Mouse (Mus musculus) adrenal gland, postnatal 25 days (tissue): Measurements from ENCODE around the gene Specc1. TPM values are rescaled to one million over a fixed set of nuclear protein-coding genes. Genes with fewer than 3 reads are reported as not detected.

Experiments used
- DNase-seq: peaks from one replicate; pipeline ENCODE4 v3.0.0; 2021; ENCODE audit warnings: mixed read lengths
- total RNA-seq: library from RNA; stranded (reverse); gene quantifications from 2 replicates; pipeline ENCODE4 v1.2.3, GENCODE M21; 2021

The Specc1 gene
- total RNA-seq, 1 experiment from 2014 or later = 9.7 TPM

DNA sequence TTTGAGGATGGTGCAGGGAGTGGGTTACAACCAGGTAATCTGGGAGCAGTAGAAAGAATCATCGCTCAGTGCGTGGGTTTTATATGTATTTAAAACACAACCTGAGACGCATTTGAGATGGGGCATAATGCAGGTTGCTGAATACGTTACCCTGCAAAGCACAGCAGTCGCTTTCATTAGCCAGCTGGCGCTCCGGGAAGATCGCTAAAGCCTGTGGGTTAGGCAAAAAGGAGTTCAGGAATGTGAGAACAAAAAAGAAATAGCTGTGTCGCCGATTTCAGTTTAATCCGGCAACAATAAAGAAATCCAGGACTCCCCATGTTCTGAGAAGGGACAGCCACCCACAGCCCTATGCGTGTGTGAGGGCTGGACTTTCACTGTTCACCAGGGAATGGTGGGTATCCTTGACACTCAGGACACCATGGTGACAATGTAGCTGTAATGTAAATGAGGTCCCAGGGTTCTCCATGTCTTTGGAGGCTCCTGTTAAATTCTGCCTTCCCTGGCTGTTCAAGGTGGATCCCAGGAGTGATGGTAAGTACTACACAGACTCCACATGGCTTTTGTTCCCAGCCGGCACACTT, 58.6 kb downstream of the Specc1 start:
- no peak for DNase-seq

DNA sequence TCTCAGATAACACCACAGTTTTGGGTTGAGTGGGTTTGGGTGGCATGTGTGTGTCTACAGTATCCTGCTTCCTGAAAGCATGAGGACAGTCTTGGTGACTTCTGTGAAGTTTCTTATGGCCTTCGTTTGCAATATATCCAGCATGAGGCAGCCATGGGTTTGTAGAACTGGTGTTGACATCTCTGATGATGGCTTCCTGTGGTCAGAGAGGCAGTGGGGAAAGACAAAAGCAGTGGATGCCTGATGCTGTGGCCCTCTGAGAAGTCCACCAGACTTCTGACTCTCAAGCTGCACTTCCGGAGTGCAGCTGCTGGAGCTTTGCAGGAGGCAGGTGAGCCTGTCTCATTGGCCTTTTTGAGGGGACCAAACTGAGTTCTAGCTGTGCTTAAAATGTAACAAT, 60.4 kb downstream of the Specc1 start:
- no peak for DNase-seq

DNA sequence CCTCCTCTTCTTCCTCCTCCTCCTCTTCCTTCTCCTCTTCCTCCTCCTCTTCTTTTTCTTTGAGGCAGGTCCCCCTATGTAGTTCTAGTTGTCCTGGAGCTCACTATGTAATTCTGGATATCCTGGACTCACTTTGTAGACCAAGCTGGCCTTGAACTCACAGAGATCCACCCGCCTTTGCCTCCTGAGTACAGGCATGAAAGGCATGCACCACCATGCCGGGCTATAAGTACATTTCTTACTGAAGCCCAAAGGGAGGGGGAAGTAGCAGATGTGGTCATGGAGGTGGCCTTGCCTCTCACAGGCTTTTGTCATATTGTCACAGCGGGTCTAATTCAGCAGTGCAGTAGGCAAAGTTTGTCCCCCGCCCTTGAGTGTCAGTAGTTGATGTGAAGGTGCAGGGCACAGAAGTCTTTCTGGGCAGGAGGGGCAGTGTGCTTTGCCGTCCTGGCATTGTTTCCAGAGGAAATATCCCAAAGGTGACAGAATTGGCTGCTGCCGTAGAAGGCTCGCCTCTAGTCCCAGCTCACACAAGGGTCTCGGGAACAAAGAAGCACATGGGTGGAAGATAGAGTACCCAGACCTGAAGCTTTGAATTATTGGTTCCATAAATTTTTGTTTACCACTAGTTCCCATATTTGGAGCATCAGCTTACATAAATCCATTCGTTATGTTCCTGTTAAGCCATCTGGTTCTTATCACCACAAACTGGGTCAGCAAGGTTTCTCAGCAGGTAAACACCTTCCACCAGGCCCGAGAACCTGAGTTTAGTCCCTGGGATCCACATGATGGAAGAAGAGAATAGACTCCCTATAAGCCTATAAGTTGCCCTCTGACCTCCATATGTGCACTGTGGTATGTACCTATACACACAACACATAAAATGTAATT, 62.0 kb downstream of the Specc1 start:
- no peak for DNase-seq

DNA sequence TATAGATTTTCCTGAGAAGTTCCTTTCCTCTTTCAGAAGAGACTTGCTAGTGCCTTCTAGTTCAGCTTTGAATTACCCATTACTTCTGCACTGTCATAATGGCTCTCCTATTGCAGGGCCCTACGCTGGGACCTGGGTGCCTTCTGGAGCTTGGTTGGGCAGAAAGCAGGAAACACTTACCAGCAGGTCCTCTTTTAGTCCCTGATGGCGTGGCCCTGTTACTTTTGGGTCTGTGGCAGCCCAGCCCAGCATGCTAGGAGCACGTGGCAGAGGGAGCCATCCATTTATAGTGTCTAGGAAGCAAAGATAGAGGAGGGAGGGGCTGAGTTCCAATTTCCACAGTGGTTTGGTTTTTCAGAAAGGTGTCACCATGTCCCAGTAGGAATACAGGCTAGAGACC, 63.3 kb downstream of the Specc1 start:
- no peak for DNase-seq

DNA sequence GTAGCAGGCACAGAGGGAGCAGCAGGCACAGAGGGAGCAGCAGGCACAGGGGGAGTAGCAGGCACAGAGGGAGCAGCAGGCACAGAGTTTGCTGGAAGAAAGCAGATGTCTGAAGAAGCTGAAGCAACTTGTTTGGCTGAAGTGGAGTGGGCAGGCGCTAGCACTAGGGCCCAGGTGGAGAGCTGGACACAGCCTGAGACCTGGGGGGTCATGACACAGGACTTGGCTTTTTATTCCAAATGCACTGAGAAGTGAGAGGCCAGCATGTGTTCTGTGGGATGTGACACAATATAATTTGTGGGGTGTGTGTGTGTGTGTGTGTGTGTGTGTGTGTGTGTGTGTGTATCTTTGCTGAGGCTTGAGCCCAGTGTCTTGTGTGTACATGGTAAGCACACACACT, 64.3 kb downstream of the Specc1 start:
- DNase-seq = no peak

DNA sequence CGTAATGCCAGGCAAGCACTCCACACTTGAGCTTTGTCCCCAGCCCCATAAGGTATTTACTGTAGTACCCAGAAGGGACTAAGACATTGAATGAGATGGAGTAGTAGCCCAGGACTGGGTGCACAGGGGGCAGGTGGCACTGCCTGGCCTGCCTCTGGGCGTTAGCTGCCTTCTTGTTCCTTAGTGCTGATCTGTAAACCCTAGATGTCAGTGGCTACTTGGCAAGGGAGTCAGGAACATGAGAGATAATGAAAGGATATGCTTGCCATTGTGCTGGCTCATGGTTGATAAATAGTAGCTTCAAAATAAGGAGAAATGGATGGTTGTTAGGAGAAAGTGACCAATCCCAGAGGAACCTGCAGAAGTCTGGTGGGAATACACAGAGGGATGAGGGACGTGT, 65.5 kb downstream of the Specc1 start:
- DNase-seq = no peak

DNA sequence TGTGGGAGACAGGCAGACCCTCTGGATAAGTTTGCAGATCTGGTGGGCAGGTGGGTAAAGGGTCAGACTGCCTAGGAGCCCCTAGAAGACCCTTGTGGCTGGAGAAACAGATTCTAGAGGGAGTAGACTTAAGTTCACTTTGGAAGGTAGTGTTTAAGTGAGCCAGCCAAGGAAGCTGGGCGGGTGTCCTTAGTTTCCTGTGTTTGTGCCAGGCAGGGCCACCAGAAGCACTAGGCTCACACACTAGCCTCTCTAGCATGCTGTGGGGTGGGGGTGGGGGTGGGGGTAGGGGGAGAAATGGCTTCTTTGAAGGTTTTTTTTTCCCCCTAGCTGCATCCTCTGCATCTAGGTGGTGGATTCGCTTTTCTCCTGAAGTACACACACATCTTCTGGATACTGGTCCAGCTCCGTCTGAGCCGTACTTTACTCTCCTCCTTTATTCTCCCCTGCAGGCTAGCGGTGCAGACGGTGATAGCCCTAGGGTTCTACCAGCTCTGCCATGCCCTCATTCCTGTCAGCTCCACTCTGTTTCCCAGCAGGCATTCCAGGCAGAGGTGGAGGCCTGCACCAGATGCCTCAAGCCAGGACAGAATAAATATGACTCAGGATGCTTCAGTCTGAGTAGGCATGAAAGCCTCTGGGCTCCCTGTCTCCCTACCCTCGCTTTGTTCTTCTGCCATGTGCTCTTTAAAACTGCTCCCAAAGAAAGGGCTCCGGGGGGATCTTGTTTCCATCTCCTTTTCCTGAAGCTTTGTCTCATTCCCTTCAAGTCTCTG, 66.3 kb downstream of the Specc1 start:
- DNase-seq = no peak

DNA sequence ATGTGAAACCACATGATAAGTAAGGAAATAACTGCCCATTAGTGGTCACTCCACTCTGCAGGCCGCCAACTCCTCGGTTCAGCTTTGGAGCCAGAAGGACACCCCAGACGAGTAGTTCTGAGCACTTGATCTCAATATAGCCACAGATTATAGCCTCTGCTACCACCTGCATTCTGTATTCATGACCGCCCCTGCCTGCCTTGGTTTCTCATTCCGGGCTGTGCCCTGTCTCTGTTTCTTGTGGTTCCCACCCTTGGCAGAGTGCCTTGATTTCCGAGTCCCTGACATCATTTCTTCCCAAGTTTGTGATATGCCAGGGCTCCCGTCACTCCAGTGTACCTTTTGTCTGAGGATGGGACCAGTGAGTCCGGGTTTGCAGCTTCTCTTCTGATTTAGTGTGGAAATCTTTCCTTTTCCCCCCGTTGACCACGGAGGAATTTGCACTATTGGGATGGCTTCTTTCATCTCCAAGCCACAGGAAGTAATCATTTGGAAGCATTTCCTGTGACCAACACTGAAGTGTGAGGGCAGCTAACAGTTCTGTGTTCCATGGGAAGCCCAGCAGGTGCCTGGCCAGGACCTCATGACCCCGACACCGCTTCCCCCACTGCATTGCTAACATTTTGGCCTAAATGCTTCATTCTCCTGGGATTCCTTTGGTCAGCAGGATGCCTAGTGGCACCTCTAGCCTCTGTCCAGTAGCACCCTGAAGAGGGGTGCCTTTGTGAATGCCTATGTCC, 67.1 kb downstream of the Specc1 start:
- no peak for DNase-seq

DNA sequence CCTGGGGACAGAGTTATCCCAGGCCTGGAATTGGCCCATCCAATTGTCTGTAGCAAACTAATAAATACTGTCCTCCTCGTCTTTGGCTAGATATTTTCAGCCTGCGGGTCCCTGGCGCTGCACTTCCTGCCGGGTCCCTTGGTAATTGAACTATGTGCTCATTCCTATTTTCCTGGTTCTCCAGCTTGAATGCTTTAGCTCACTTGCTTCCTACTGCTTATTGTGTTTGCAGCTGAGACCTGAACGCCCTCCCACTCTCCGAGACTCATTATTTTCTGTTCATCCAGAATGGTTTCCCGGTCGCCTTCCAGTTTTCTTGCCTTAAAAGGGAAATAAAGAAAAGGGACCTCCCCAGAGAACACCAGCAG, 67.7 kb downstream of the Specc1 start:
- no peak for DNase-seq

DNA sequence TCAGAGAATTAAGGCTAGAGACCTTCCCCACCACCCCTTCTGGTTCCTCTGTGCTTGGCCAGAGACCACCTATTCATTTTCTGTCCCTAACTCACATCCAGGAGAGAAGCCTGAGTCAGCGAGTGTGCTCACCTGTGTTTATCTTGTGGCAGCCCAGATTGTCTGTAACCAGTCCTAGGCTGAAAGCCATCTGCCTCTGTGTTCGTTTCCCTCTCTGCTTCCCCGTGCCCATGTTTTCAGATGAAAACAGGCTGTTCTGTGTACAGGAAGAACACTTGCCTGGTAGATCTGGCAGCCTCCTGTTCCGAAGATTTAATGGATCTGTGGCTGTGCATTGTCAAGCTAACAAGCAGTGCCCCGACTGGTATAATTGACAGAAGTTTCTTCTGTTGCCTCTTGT, 68.4 kb downstream of the Specc1 start:
- no peak for DNase-seq

DNA sequence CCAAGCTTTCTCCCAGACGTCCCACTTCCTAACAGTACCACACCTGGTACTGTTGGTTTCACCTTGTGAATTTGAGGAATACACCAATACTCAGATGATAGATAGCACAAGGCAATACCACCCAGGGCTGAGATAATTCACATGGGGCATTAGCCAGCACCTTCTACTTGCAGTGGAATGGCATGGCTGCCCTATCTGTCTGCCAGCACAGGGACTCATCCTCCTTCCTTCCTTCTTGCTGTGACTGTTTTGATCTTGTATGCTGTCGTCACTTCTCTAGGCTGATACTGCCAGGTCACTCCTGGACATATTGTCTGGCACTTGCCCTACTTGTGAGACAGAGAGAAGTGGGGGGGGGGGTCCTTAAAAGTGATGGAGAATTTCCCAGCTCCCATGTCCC, 69.2 kb downstream of the Specc1 start:
- no peak for DNase-seq

DNA sequence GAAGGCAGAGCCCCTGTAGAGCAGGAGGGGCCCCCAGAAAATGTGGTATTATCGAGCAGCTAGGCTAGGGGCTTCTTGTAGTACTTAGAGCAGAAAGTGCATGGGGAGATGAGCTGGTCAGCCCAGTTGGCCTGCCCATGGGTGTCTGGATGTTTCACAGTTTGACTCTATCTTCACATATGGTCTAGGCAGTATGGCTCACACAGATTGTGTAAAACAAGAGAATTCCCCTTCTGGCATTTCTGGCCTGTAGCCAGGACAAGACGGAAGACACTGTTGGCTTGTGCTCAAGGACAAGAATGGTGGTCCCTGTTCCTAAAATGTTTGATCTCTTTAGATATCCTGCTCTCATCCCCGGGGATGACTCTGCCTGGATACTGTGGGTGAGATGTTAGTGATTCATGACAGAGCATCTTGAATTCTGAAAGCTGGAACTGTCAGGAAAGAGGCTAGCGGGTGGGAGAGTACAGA, 69.8 kb downstream of the Specc1 start:
- DNase-seq = no peak

DNA sequence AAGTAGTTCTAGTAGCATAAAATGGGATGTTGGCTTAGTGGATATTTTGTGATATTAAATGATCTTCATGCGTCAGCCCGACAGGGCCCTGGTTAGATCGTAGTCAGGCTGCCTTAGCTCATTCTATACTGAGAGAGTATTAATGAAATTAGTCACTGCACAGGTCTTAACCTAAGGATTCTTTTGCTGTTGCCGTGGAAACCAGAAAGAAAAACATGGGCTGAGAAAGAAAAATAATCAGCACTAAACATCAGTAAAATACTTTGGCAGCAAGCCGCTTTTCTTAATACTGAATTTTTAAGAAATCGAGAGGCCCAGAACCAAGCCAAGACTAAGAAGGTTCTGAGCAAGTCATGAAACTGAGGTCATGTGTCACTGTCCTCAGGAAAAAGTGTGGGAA, 70.7 kb downstream of the Specc1 start:
- DNase-seq = no peak

DNA sequence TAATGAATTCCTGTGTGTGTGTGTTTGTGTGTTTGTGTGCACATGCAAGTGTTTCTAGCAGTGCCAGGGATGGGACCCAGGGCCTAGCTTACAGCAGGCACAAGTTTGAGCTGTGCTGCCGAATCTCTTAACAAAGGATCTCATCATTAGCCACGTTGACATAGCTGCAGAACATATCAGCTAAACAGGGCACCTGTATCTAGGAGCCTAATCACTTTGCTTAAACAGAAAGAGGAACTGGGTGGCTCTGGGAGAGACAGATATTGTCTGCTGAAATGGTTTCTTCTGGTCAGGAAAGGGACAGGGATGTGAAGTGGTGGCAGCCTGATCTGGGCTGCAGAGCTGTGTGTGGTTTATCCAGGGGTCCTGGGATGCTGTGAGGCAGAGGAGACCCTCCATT, 71.1 kb downstream of the Specc1 start:
- no peak for DNase-seq

DNA sequence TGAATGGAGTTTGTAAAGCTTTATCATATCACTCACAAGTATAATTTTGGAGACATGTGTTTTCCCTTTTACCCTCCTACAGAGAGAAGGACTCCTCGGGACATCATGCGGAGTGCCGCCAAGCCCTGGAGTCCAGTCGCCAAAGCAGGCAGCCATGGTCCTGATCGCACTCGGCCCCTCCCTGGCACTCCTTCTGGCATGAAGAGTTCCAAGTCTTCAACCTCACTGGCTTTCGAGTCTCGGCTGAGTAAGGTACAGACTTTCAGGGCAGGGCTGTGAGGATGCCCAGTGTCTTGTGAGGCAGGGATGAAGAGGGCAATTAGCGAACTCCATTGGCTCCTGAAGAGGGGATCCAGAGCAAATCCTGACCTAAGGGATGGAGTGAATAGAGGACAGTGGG, 72.6 kb downstream of the Specc1 start:
- DNase-seq = no peak

DNA sequence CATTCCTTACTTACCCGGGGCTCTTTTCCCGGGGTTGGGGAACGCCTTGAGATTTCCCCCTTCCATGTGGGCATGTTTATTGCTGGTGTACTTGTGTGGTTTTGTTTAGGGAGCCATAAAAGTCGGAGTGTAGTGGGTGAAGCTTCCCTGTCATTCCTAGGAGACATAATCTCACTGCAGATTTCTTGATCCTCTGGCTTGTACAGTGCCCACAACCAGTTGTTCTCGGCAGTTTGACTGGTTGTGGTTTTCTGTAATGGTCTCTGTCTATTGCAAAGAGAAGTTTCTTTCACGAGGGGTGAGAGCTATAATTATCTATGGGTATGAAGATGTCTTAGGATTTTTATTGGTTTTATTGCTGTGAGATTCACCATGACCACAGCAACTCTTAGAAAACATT, 78.0 kb downstream of the Specc1 start:
- DNase-seq = no peak

DNA sequence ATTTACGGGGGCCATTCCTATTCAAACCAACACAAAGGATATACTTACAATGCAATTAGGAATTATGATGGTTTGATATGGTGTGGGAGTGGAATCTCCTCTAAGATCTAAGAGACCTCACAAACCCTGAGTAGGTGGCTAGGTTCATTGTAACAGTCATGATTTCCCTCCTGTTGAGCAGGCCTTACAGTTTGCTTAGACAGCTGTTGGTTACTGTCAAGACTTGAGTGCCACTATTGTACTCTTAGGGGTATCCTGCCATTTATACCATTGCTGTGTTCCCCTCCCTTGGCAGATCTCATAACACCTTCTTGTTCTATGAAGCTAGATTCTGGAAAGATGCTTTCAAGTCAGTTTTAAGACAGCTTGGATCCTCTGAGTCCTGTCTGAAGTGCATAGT, 78.7 kb downstream of the Specc1 start:
- no peak for DNase-seq

DNA sequence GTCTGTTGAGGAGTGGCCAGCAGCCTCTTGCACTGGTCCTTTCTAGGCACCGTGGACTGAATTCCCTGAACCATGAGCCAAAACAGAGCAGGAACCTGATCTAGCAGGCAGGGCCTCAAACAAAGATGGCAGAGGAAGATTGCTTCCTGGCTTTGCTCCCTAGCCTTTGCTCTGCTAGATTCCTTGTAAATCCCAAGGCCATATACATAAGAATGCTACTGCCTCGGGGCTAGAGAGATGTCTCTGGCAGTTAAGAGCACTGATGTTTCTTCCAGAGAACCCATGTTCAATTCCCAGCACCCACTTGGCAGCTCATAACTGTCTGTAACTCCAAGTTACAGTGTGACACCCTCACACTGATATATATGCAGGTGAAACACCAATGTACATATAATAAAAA, 83.6 kb downstream of the Specc1 start:
- DNase-seq = no peak

DNA sequence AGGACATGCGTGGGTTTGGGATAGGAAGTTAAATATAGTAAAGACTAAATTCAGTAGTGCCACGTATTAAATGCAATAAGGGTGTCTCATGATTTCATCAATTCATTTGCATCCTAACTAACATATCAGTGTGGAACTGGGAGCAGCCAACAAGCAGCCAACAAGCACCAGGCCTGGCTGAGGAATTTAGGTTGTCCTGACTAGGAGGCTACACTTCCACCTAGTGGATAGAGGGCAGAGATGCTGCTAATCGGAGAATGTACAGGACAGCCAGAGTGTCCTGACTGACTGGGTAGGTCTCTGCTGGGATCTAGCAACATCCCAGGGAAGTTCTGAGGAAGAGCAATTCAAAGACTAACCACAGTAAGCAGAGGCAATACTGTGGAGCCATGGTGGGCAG, 88.1 kb downstream of the Specc1 start:
- DNase-seq = no peak

DNA sequence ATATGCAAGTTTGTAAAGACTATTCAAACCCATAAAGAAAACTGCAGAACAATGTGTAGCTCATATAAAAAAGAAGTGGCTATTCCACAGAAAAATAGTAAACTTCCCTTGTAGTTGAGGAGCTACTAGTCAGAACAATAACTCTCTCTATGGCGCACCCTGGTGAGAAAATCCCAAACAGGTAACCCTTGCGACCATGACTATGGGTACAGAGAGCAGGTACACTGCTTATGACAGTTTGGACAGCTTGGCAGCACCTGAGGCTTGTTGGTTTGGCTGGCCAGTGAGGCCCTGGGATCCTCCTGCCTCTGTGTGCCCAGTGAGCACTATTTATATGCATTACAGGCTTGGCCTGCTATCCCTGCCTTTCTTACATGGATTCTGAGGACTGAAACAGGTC, 89.4 kb downstream of the Specc1 start:
- no peak for DNase-seq

DNA sequence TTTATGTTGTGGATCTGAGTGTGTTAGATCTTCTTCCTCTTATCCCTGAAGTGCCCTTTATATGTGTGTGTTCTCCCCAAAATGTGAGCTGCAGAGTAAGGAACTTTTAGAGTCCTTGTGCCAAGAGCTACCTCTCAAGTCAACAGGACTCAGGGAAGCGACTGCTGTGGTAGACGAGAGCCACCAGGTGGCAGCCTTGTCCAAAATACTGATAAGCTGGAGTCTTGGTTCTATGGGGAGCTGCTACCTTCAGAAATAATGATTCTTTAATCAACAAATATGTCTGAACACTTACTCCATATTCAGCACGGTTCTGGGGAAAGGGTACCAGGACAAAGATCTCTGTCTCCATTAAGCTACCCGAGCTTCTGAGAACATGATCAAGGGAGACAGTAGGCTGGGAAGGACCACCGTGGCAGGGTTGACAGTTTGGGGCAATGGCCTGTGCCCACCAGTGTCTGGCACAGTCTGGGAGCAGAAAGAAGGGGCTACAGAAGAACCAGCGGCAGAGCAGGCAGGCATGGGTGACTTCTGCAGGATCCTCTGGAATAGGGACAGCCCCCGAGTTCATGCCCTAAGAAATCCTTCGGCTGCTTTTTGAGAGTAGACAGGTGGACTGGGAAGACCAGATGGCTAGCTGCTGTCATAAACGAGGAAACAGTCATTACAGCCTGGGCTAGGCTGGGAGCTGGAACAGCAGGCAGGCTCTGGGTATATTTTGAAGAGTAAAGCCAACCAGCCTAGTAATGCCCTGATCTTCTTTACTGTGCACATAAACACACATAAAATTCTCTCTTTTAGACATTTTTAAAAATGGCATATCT, 91.5 kb downstream of the Specc1 start:
- peak; percentile 64 for DNase-seq

DNA sequence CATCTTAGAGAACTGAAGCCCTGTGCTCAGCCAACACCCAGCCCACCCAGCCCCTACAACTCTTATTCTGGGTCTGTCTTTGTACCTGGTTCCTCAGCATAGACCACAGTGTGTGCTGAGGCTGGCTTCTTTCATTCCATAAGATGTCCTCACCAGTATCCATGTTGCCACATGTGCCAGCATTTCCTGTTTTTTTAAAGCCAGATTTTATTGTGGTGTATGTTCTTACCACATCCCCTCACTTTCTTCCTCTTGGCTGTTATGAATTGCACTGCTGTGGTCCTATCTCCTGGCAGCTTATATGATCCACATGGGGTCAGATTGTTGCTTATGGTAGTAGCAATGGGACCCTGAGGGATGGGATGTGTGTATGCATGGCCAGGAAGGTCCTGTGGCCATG, 92.6 kb downstream of the Specc1 start:
- DNase-seq = no peak
